Mouse (Mus musculus): Measurements from ENCODE around the gene Gm10553.
"Not testable (repeated sequence)": the region's sequence is repeated elsewhere in the genome, so short reads cannot be mapped to it uniquely, and the experiment has no call there.

Gene Gm10553

GRCm38 (mm10) chr1:85099864-85100263 lies at the start of gene Gm10553:
TSS of gene Gm10553 (plus strand) at chr1:85100164.
- DNase-seq: not testable (repeated sequence)

- not testable (repeated sequence) for DNase-seq
Observed at GRCm38 (mm10) chr1:85071690-85072089, 28.3 kb upstream of the Gm10553 start.

- not testable (repeated sequence) for DNase-seq
Observed at GRCm38 (mm10) chr1:85073099-85073498, 26.9 kb upstream of the Gm10553 start.

GRCm38 (mm10) chr1:85084803-85085202 lies 15.2 kb upstream of the Gm10553 start:
- DNase-seq: not testable (repeated sequence)

- DNase-seq: not testable (repeated sequence)
Observed at GRCm38 (mm10) chr1:85086211-85086610, 13.8 kb upstream of the Gm10553 start.

GRCm38 (mm10) chr1:85092169-85092568 lies 7.8 kb upstream of the Gm10553 start:
- DNase-seq: not testable (repeated sequence)

GRCm38 (mm10) chr1:85093011-85093572 lies 6.9 kb upstream of the Gm10553 start:
- DNase-seq: not testable (repeated sequence)

GRCm38 (mm10) chr1:85099081-85099480 lies 883 bp upstream of the Gm10553 start:
- not testable (repeated sequence) for DNase-seq

GRCm38 (mm10) chr1:85101754-85102153 lies 1.8 kb downstream of the Gm10553 start:
- DNase-seq: not testable (repeated sequence)

- DNase-seq: not testable (repeated sequence)
Observed at GRCm38 (mm10) chr1:85105336-85105735, 5.4 kb downstream of the Gm10553 start.

- not testable (repeated sequence) for DNase-seq
Observed at GRCm38 (mm10) chr1:85106013-85106412, 6.0 kb downstream of the Gm10553 start.

GRCm38 (mm10) chr1:85109753-85110152 lies 9.8 kb downstream of the Gm10553 start, which contains the start of gene A530032D15Rik:
TSS of gene A530032D15Rik (minus strand) at chr1:85109853.
- not testable (repeated sequence) for DNase-seq

- not testable (repeated sequence) for DNase-seq
Observed at GRCm38 (mm10) chr1:85110876-85111275, 10.9 kb downstream of the Gm10553 start.

- not testable (repeated sequence) for DNase-seq
Observed at GRCm38 (mm10) chr1:85111572-85111971, 11.6 kb downstream of the Gm10553 start.

- DNase-seq: not testable (repeated sequence)
Observed at GRCm38 (mm10) chr1:85112266-85112665, 12.3 kb downstream of the Gm10553 start.

GRCm38 (mm10) chr1:85112889-85113288 lies 12.9 kb downstream of the Gm10553 start:
- DNase-seq: not testable (repeated sequence)

GRCm38 (mm10) chr1:85114078-85114477 lies 14.1 kb downstream of the Gm10553 start:
- DNase-seq: not testable (repeated sequence)

GRCm38 (mm10) chr1:85114666-85115402 lies 14.9 kb downstream of the Gm10553 start:
- peak; percentile 37 for DNase-seq

- DNase-seq: not testable (repeated sequence)
Observed at GRCm38 (mm10) chr1:85117537-85117936, 17.6 kb downstream of the Gm10553 start.

- DNase-seq: not testable (repeated sequence)
Observed at GRCm38 (mm10) chr1:85118341-85118740, 18.4 kb downstream of the Gm10553 start.

- not testable (repeated sequence) for DNase-seq
Observed at GRCm38 (mm10) chr1:85121841-85122240, 21.9 kb downstream of the Gm10553 start.

GRCm38 (mm10) chr1:85133671-85134070 lies 33.7 kb downstream of the Gm10553 start:
- not testable (repeated sequence) for DNase-seq

Data from layer of hippocampus, adult 9-11 months (tissue).